In genomic region chr1:170185137-170185536, GRCm38 (mm10) we compare ENCODE assay signal across 16 mouse cellular contexts. TPM values are rescaled to one million over a fixed set of nuclear protein-coding genes. Genes with fewer than 3 reads are reported as not detected.
"Had no signal": no experiment of that assay in that cellular context is flagged by ENCODE, and none has a peak within 500 bp of the region (broad histone marks: within the 10 kb centered on the region; RNA-seq: fewer than 3 reads in every experiment).

No protein-coding gene starts in this region.

- ATAC-seq: midbrain, embryonic 16.5 days had no signal

- DNase-seq: lung, adult 18-20 months; lung, embryonic 14.5 days; lung, postnatal 10 days; lung, postnatal 4 days; midbrain, embryonic 14.5 days; retina, postnatal 1 day; right cerebral cortex, adult 18-20 months; right cerebral cortex, postnatal 25 days; right cerebral cortex, postnatal 4 days; spleen, adult 18-20 months; thymus, adult 18-20 months; thymus, postnatal 14 days; thymus, postnatal 36 days had no signal

RNA-seq across cellular contexts. Expression of gene Sh2d1b2, which starts 47.4 kb away (rescaled TPM):
- total RNA-seq: megakaryocyte, adult 5-6 weeks; megakaryocyte-erythroid progenitor cell, adult 5-6 weeks had no signal
